Mouse (Mus musculus) CH12.LX (cell line): ENCODE results near the gene Cfap61. TPM values are rescaled to one million over a fixed set of nuclear protein-coding genes. Genes with fewer than 3 reads are reported as not detected.

Experiments
- DNase-seq: peaks from one replicate; pipeline ENCODE4 v3.0.0-alpha.2; 2013; ENCODE audit errors: extremely low read depth
- H3K27ac ChIP-seq: 2 replicates; pipeline ENCODE4 v1.5.1; 2012; ENCODE audit warnings: low read depth, mild to moderate bottlenecking, control low read depth, moderate library complexity; ENCODE audit not compliant: insufficient read depth
- H3K27me3 ChIP-seq: replicated peaks from 2 replicates; pipeline ENCODE3; 2012; ENCODE audit warnings: inconsistent platforms
- H3K36me3 ChIP-seq, 2 experiments: replicated peaks in 1 of 2; 2 replicates each; pipeline versions ENCODE3 to v1.6.1; 2012; ENCODE audit warnings: inconsistent platforms in 1 of 2, low read length in 1 of 2, mild to moderate bottlenecking in 1 of 2, mixed read lengths in 1 of 2, moderate library complexity in 1 of 2; ENCODE audit not compliant: control insufficient read depth in 1 of 2, insufficient read depth in 1 of 2
- H3K4me1 ChIP-seq, 2 experiments: 2 replicates each; pipeline ENCODE4 v1.6.1; 2012; ENCODE audit warnings: inconsistent platforms in 1 of 2, moderate library complexity in 1 of 2; ENCODE audit not compliant: insufficient read depth in 2 of 2, control insufficient read depth in 1 of 2
- H3K4me2 ChIP-seq: 2 replicates; pipeline ENCODE4 v1.6.1; 2012; ENCODE audit warnings: low read depth, mild to moderate bottlenecking, control low read depth; ENCODE audit not compliant: poor library complexity, insufficient read depth, severe bottlenecking
- H3K4me3 ChIP-seq, 3 experiments: fragments of 150-350 bp in 1 of 3; sonication (generic) in 1 of 3; replicated peaks in 1 of 3; 2 replicates each; pipeline versions ENCODE3 to v1.5.1; 2011 to 2012; ENCODE audit warnings: low read depth in 2 of 3, low read length in 2 of 3, mild to moderate bottlenecking in 2 of 3, moderate library complexity in 2 of 3, control low read depth in 1 of 3, improper control_type of control experiment in 1 of 3, inconsistent platforms in 1 of 3, mixed read lengths in 1 of 3; ENCODE audit not compliant: poor library complexity in 1 of 3
- H3K79me2 ChIP-seq: replicated peaks from 2 replicates; pipeline ENCODE4 v1.6.1; 2012; ENCODE audit warnings: mild to moderate bottlenecking, moderate library complexity; ENCODE audit not compliant: control insufficient read depth, poor library complexity, insufficient read depth, severe bottlenecking; ENCODE audit errors: extremely low read depth
- H3K9ac ChIP-seq: 2 replicates; pipeline ENCODE4 v1.6.1; 2012; ENCODE audit warnings: low read depth, mild to moderate bottlenecking, control low read depth, moderate library complexity; ENCODE audit not compliant: insufficient read depth
- H3K9me3 ChIP-seq: replicated peaks from 2 replicates; pipeline ENCODE3; 2012; ENCODE audit warnings: low read length, inconsistent platforms, mixed read lengths
- CHD2 ChIP-seq: IDR thresholded peaks from 2 replicates; pipeline ENCODE4 v1.6.1; 2011; ENCODE audit warnings: low read length, improper control_type of control experiment
- E2F4 ChIP-seq: IDR thresholded peaks from 2 replicates; pipeline ENCODE4 v1.6.1; 2011; ENCODE audit warnings: low read depth, low read length, improper control_type of control experiment; ENCODE audit not compliant: insufficient replicate concordance
- EP300 ChIP-seq: IDR thresholded peaks from 2 replicates; pipeline ENCODE4 v1.6.1; 2011; ENCODE audit warnings: low read length, improper control_type of control experiment
- ETS1 ChIP-seq: conservative IDR thresholded peaks from 2 replicates; pipeline ENCODE4 v1.6.1; 2012; ENCODE audit warnings: low read depth, mild to moderate bottlenecking, inconsistent platforms, low read length, improper control_type of control experiment, moderate library complexity
- GABPA ChIP-seq: IDR thresholded peaks from 2 replicates; pipeline ENCODE4 v1.6.1; 2012; ENCODE audit warnings: low read depth, low read length, improper control_type of control experiment, inconsistent platforms; ENCODE audit not compliant: insufficient replicate concordance
- HCFC1 ChIP-seq: IDR thresholded peaks from 2 replicates; pipeline ENCODE4 v1.6.1; 2012; ENCODE audit warnings: low read depth, mild to moderate bottlenecking, inconsistent platforms, low read length, improper control_type of control experiment
- IRF4 ChIP-seq: IDR thresholded peaks from 2 replicates; pipeline ENCODE4 v1.6.1; 2014; ENCODE audit warnings: low read depth, mild to moderate bottlenecking, inconsistent platforms, low read length, improper control_type of control experiment
- JUN ChIP-seq: IDR thresholded peaks from 2 replicates; pipeline ENCODE4 v1.6.1; 2011; ENCODE audit warnings: low read depth, mild to moderate bottlenecking, low read length, improper control_type of control experiment, moderate library complexity; ENCODE audit not compliant: insufficient read depth
- JUND ChIP-seq: conservative IDR thresholded peaks from 2 replicates; pipeline ENCODE4 v1.6.1; 2011; ENCODE audit warnings: low read depth, low read length, improper control_type of control experiment
- KAT2A ChIP-seq: IDR thresholded peaks from 2 replicates; pipeline ENCODE4 v1.6.1; 2012; ENCODE audit warnings: low read length, improper control_type of control experiment, inconsistent platforms; ENCODE audit not compliant: insufficient replicate concordance
- MAFK ChIP-seq: IDR thresholded peaks from 2 replicates; pipeline ENCODE4 v1.6.1; 2011; ENCODE audit warnings: low read length, improper control_type of control experiment; ENCODE audit not compliant: insufficient replicate concordance
- MAX ChIP-seq: IDR thresholded peaks from 2 replicates; pipeline ENCODE4 v1.6.1; 2011; ENCODE audit warnings: low read length, improper control_type of control experiment
- MAZ ChIP-seq: IDR thresholded peaks from 2 replicates; pipeline ENCODE4 v1.6.1; 2012; ENCODE audit warnings: low read depth, mild to moderate bottlenecking, inconsistent platforms, low read length, improper control_type of control experiment, moderate library complexity
- MEF2A ChIP-seq: IDR thresholded peaks from 2 replicates; pipeline ENCODE4 v1.6.1; 2014; ENCODE audit warnings: low read depth, mild to moderate bottlenecking, inconsistent platforms, low read length, improper control_type of control experiment, borderline replicate concordance
- MXI1 ChIP-seq: IDR thresholded peaks from 2 replicates; pipeline ENCODE4 v1.6.1; 2011; ENCODE audit warnings: mild to moderate bottlenecking, low read depth, low read length, improper control_type of control experiment
- NELFE ChIP-seq: IDR thresholded peaks from 2 replicates; pipeline ENCODE4 v1.6.1; 2011; ENCODE audit warnings: low read depth, low read length, improper control_type of control experiment
- NRF1 ChIP-seq: IDR thresholded peaks from 2 replicates; pipeline ENCODE4 v1.6.1; 2014; ENCODE audit warnings: low read depth, mild to moderate bottlenecking, inconsistent platforms, low read length, improper control_type of control experiment, moderate library complexity
- PAX5 ChIP-seq: IDR thresholded peaks from 2 replicates; pipeline ENCODE4 v1.6.1; 2012; ENCODE audit warnings: low read length, inconsistent platforms, mixed read lengths
- POLR2A ChIP-seq: IDR thresholded peaks from 2 replicates; pipeline ENCODE4 v1.6.1; 2011; ENCODE audit warnings: low read depth, mild to moderate bottlenecking, improper control_type of control experiment, low read length
- POLR2AphosphoS2 ChIP-seq: IDR thresholded peaks from 2 replicates; pipeline ENCODE4 v1.6.1; 2011; ENCODE audit warnings: low read depth, low read length, improper control_type of control experiment
- RCOR1 ChIP-seq: conservative IDR thresholded peaks from 2 replicates; pipeline ENCODE4 v1.6.1; 2012; ENCODE audit warnings: low read depth, mild to moderate bottlenecking, inconsistent platforms, low read length, improper control_type of control experiment
- SIN3A ChIP-seq: IDR thresholded peaks from 2 replicates; pipeline ENCODE4 v1.6.1; 2012; ENCODE audit warnings: low read length, improper control_type of control experiment, inconsistent platforms
- SMC3 ChIP-seq: IDR thresholded peaks from 2 replicates; pipeline ENCODE4 v1.6.1; 2011; ENCODE audit warnings: low read depth, low read length, improper control_type of control experiment
- TCF12 ChIP-seq: IDR thresholded peaks from 2 replicates; pipeline ENCODE4 v1.6.1; 2014; ENCODE audit warnings: low read depth, mild to moderate bottlenecking, inconsistent platforms, low read length, improper control_type of control experiment
- UBTF ChIP-seq: IDR thresholded peaks from 2 replicates; pipeline ENCODE4 v1.6.1; 2012; ENCODE audit warnings: low read depth, mild to moderate bottlenecking, inconsistent platforms, low read length, improper control_type of control experiment, moderate library complexity
- ZC3H11A ChIP-seq: IDR thresholded peaks from 2 replicates; pipeline ENCODE4 v1.6.1; 2012; ENCODE audit warnings: low read depth, mild to moderate bottlenecking, inconsistent platforms, low read length, improper control_type of control experiment
- ZKSCAN1 ChIP-seq: IDR thresholded peaks from 2 replicates; pipeline ENCODE4 v1.6.1; 2012; ENCODE audit warnings: low read depth, inconsistent platforms, low read length, improper control_type of control experiment, borderline replicate concordance
- ZMIZ1 ChIP-seq: IDR thresholded peaks from 2 replicates; pipeline ENCODE4 v1.6.1; 2012; ENCODE audit warnings: low read depth, mild to moderate bottlenecking, inconsistent platforms, low read length, improper control_type of control experiment
- ZNF384 ChIP-seq: IDR thresholded peaks from 2 replicates; pipeline ENCODE4 v1.6.1; 2012; ENCODE audit warnings: low read depth, low read length, improper control_type of control experiment, inconsistent platforms
- dilution Hi-C: fragments of 300-500 bp; cut with MboI; formaldehyde crosslinking; loops from 2 replicates; pipeline ENCODE4 v1.14.3; 2020; ENCODE audit warnings: low sequenced_read_pairs; ENCODE audit not compliant: extremely low pct_unique_long_range_greater_than_20kb, extremely low pct_ligation_motif_present
- in situ Hi-C: fragments of 300-500 bp; cut with MboI; formaldehyde crosslinking; loops from 3 replicates; pipeline ENCODE4 v1.14.3; 2019; ENCODE audit warnings: low sequenced_read_pairs, low pct_ligation_motif_present, low pct_unique_long_range_greater_than_20kb, mixed read lengths
- polyA plus RNA-seq: library from polyadenylated mRNA; unstranded; fragments of >175 nt; gene quantifications from 2 replicates; pipeline ENCODE4 v1.2.1, GENCODE M21; 2012; ENCODE audit warnings: low read depth; ENCODE audit not compliant: insufficient read length
- total RNA-seq, 2 experiments: library from RNA; depleted of rRNA; stranded (reverse); fragments of 300-350 nt in 1 of 2; fragments of >200 nt in 1 of 2; gene quantifications; 2 replicates each; pipeline ENCODE4 v1.2.3; 2012 to 2014

Cfap61 gene
- total and polyA plus RNA-seq, 3 experiments, result 0.34 TPM; not detected in 2

DNA sequence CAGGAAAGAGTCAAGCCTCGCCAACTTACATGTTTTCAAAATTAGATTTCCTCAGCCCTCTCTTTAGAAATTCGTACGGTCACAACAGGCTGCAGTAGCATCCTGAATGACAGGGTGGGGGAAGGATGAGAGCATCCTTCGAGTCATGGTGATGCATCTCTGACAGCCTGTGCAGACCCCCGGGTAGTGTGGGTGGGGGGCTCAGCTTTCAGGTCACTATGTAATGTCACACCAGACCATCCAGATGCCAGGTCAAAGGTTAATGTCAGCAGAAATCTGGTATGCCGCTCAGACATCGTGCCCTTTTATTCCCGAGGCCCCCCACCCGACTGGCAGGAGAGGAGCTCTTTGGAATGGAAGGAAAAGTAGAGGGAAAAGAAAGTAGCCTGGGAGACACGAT is 15.7 kb downstream of the Cfap61 start:
- DNase-seq, result no peak
- no peak overlapping the region for H3K9ac ChIP-seq
- H3K4me1 ChIP-seq, result peaks cover 0 to 7% of the 10 kb centered on the region in 2 experiments; a peak in 1 of 4 replicates
- H3K27ac ChIP-seq, result no peak overlapping the region
- no peak overlapping the region for H3K4me3 ChIP-seq
- no peaks in the 10 kb centered on the region for H3K79me2 ChIP-seq
- in situ Hi-C loops (loop anchor here (10.0 to 25.0 kb wide), 4 partner anchors 287 to 662 kb away; no protein-coding TSS in a partner anchor), dilution Hi-C loops (no loop called here)
- no peak for TF ChIP-seq PAX5
- no peak for TF ChIP-seq ZNF384
- no peak for TF ChIP-seq ETS1
- no peak for TF ChIP-seq ZC3H11A
- no peak for TF ChIP-seq TCF12
- no peak for TF ChIP-seq MEF2A
- TF ChIP-seq GABPA, result no peak
- TF ChIP-seq JUND, result no peak
- no peak for TF ChIP-seq RCOR1
- no peak for TF ChIP-seq MAFK
- TF ChIP-seq MXI1, result no peak
- TF ChIP-seq SIN3A, result no peak
- TF ChIP-seq CHD2, result no peak
- no peak for TF ChIP-seq UBTF
- no peak for TF ChIP-seq SMC3
- no peak for TF ChIP-seq POLR2A
- no peaks in the 10 kb centered on the region for H3K27me3 ChIP-seq
- H3K9me3 ChIP-seq, result no peaks in the 10 kb centered on the region
- no peak overlapping the region for H3K4me2 ChIP-seq
- no peaks in the 10 kb centered on the region for H3K36me3 ChIP-seq

GRCm38 (mm10) chr2:145952726-145953125 is 18.1 kb downstream of the Cfap61 start:
- H3K9me3 ChIP-seq, result no peaks in the 10 kb centered on the region
- H3K9ac ChIP-seq, result no peak overlapping the region
- no peaks in the 10 kb centered on the region for H3K36me3 ChIP-seq
- no peak overlapping the region for H3K27ac ChIP-seq
- dilution Hi-C loops, result no loop called here
- in situ Hi-C loops, result loop anchor here (10.0 to 25.0 kb wide), 4 partner anchors 285 to 660 kb away; no protein-coding TSS in a partner anchor
- peaks cover 0 to 7% of the 10 kb centered on the region in 2 experiments; a peak in 1 of 4 replicates for H3K4me1 ChIP-seq
- no peaks in the 10 kb centered on the region for H3K79me2 ChIP-seq
- no peak overlapping the region for H3K4me2 ChIP-seq
- TF ChIP-seq ZMIZ1 (no peak), ETS1 (no peak), E2F4 (no peak), KAT2A (no peak), IRF4 (no peak), UBTF (no peak), ZNF384 (no peak), MAZ (no peak), NRF1 (no peak), NELFE (no peak), MAX (no peak), HCFC1 (no peak), EP300 (no peak), JUN (no peak), PAX5 (no peak), POLR2AphosphoS2 (no peak), ZKSCAN1 (no peak), MAFK (no peak)
- TF ChIP-seq, all 38 proteins: peak for 0
- Histone ChIP-seq H3K27me3 (no peaks in the 10 kb centered on the region), H3K4me3 (no peak overlapping the region)
- DNase-seq, result no peak
